Mouse (Mus musculus): ENCODE measurements around the gene Tcp11.

- no peak for TF ChIP-seq CTCF (IDR thresholded peaks at IDR 0.05; ENCODE audit: low read depth)
- peak; percentile 43; the same call in 1 of the 2 replicates for TF ChIP-seq EP300 (IDR thresholded peaks at IDR 0.05; ENCODE audit: low read depth)
Observed at GRCm38 (mm10) chr17:28029308-28029707, 51.1 kb downstream of the Tcp11 start.

Measured in heart, postnatal 0 days (tissue).